Mouse (Mus musculus): Measurements from ENCODE around the gene Ogdhl. TPM values are rescaled to one million over a fixed set of nuclear protein-coding genes. Genes with fewer than 3 reads are reported as not detected.
"Not testable (repeated sequence)": the region's sequence is repeated elsewhere in the genome, so short reads cannot be mapped to it uniquely, and the experiment has no call there.

Ogdhl gene
- polyA plus RNA-seq, 1 experiment from 2014 or later, result 17.8 TPM

GRCm38 (mm10) chr14:32351181-32351920 is 29.5 kb downstream of the Ogdhl start:
- H3K27me3 ChIP-seq (replicated peaks; ENCODE audit: control insufficient read depth, insufficient read depth, low read length); DNase-seq (ENCODE audit: low spot score); H3K4me3 ChIP-seq (ENCODE audit: low read depth, low read length); H3K4me1 ChIP-seq (replicated peaks; ENCODE audit: control insufficient read depth, insufficient read depth, low read length); ATAC-seq (replicated peaks; ENCODE audit: low FRiP score, low TSS enrichment, low read depth); H3K36me3 ChIP-seq (ENCODE audit: control insufficient read depth, insufficient read depth, low read length); H3K27ac ChIP-seq (ENCODE audit: low read depth); H3K9ac ChIP-seq (ENCODE audit: low read length); H3K9me3 ChIP-seq (ENCODE audit: control insufficient read depth, low read length); H3K4me2 ChIP-seq (ENCODE audit: low read length): not testable (repeated sequence)
- WGBS, result 18% methylated on average over 6 of the region's 6 CpGs

GRCm38 (mm10) chr14:32364359-32364758 is 42.5 kb downstream of the Ogdhl start:
- ATAC-seq (replicated peaks; ENCODE audit: low FRiP score, low TSS enrichment, low read depth), result no peak
- no peak overlapping the region for H3K9ac ChIP-seq (ENCODE audit: low read length)

GRCm38 (mm10) chr14:32369756-32370155 is 47.9 kb downstream of the Ogdhl start:
- DNase-seq (ENCODE audit: low spot score), result no peak

More at GRCm38 (mm10) chr14:32364359-32364758, 42.5 kb downstream of the Ogdhl start:
- H3K4me1 ChIP-seq (replicated peaks; ENCODE audit: control insufficient read depth, insufficient read depth, low read length), result no peaks in the 10 kb centered on the region
- no peak overlapping the region for H3K4me3 ChIP-seq (ENCODE audit: low read depth, low read length)
- WGBS, result 46% methylated on average over 7 of the region's 7 CpGs
- no peaks in the 10 kb centered on the region for H3K27me3 ChIP-seq (replicated peaks; ENCODE audit: control insufficient read depth, insufficient read depth, low read length)
- no peaks in the 10 kb centered on the region for H3K36me3 ChIP-seq (ENCODE audit: control insufficient read depth, insufficient read depth, low read length)
- 0 out of 2 replicates have a peak, but pooled peaks cover under 1% of the 10 kb centered on the region for H3K9me3 ChIP-seq (ENCODE audit: control insufficient read depth, low read length)
- no peak overlapping the region for H3K4me2 ChIP-seq (ENCODE audit: low read length)
- DNase-seq (ENCODE audit: low spot score), result no peak
- H3K27ac ChIP-seq (ENCODE audit: low read depth), result no peak overlapping the region

GRCm38 (mm10) chr14:32372510-32372909 is 50.7 kb downstream of the Ogdhl start:
- DNase-seq (ENCODE audit: low spot score) (no peak), ATAC-seq (replicated peaks; ENCODE audit: low FRiP score, low TSS enrichment, low read depth) (no peak)
- no peaks in the 10 kb centered on the region for H3K9me3 ChIP-seq (ENCODE audit: control insufficient read depth, low read length)
- H3K9ac ChIP-seq (ENCODE audit: low read length), result no peak overlapping the region
- H3K4me1 ChIP-seq (replicated peaks; ENCODE audit: control insufficient read depth, insufficient read depth, low read length), result no peaks in the 10 kb centered on the region
- no peaks in the 10 kb centered on the region for H3K36me3 ChIP-seq (ENCODE audit: control insufficient read depth, insufficient read depth, low read length)
- no peak overlapping the region for H3K4me3 ChIP-seq (ENCODE audit: low read depth, low read length)
- H3K27ac ChIP-seq (ENCODE audit: low read depth), result no peak overlapping the region
- no peaks in the 10 kb centered on the region for H3K27me3 ChIP-seq (replicated peaks; ENCODE audit: control insufficient read depth, insufficient read depth, low read length)
- WGBS, result 76% methylated on average over 2 of the region's 2 CpGs
- no peak overlapping the region for H3K4me2 ChIP-seq (ENCODE audit: low read length)

More at GRCm38 (mm10) chr14:32369756-32370155, 47.9 kb downstream of the Ogdhl start:
- Histone ChIP-seq H3K9me3 (ENCODE audit: control insufficient read depth, low read length) (no peaks in the 10 kb centered on the region), H3K27me3 (replicated peaks; ENCODE audit: control insufficient read depth, insufficient read depth, low read length) (no peaks in the 10 kb centered on the region), H3K36me3 (ENCODE audit: control insufficient read depth, insufficient read depth, low read length) (no peaks in the 10 kb centered on the region), H3K27ac (ENCODE audit: low read depth) (no peak overlapping the region), H3K4me3 (ENCODE audit: low read depth, low read length) (no peak overlapping the region), H3K9ac (ENCODE audit: low read length) (no peak overlapping the region), H3K4me1 (replicated peaks; ENCODE audit: control insufficient read depth, insufficient read depth, low read length) (no peaks in the 10 kb centered on the region), H3K4me2 (ENCODE audit: low read length) (no peak overlapping the region)
- WGBS, result 61% methylated on average over 7 of the region's 7 CpGs
- ATAC-seq (replicated peaks; ENCODE audit: low FRiP score, low TSS enrichment, low read depth), result no peak

GRCm38 (mm10) chr14:32379395-32380098 is 57.7 kb downstream of the Ogdhl start:
- Histone ChIP-seq H3K9me3 (ENCODE audit: control insufficient read depth, low read length) (no peaks in the 10 kb centered on the region), H3K4me2 (ENCODE audit: low read length) (no peak overlapping the region), H3K36me3 (ENCODE audit: control insufficient read depth, insufficient read depth, low read length) (no peaks in the 10 kb centered on the region), H3K27me3 (replicated peaks; ENCODE audit: control insufficient read depth, insufficient read depth, low read length) (peaks cover 12% of the 10 kb centered on the region; the same call in 1 of the 2 replicates), H3K27ac (ENCODE audit: low read depth) (no peak overlapping the region), H3K4me1 (replicated peaks; ENCODE audit: control insufficient read depth, insufficient read depth, low read length) (no peaks in the 10 kb centered on the region), H3K4me3 (ENCODE audit: low read depth, low read length) (no peak overlapping the region), H3K9ac (ENCODE audit: low read length) (no peak overlapping the region)
- DNase-seq (ENCODE audit: low spot score), result no peak
- 19% methylated on average over 22 of the region's 22 CpGs for WGBS
- no peak for ATAC-seq (replicated peaks; ENCODE audit: low FRiP score, low TSS enrichment, low read depth)

- no peak for DNase-seq (ENCODE audit: low spot score)
- no peak overlapping the region for H3K4me3 ChIP-seq (ENCODE audit: low read depth, low read length)
- no peaks in the 10 kb centered on the region for H3K9me3 ChIP-seq (ENCODE audit: control insufficient read depth, low read length)
- H3K9ac ChIP-seq (ENCODE audit: low read length), result no peak overlapping the region
- no peaks in the 10 kb centered on the region for H3K36me3 ChIP-seq (ENCODE audit: control insufficient read depth, insufficient read depth, low read length)
- no peak for ATAC-seq (replicated peaks; ENCODE audit: low FRiP score, low TSS enrichment, low read depth)
- H3K27me3 ChIP-seq (replicated peaks; ENCODE audit: control insufficient read depth, insufficient read depth, low read length), result peaks cover 12% of the 10 kb centered on the region; the same call in 1 of the 2 replicates
- H3K27ac ChIP-seq (ENCODE audit: low read depth), result no peak overlapping the region
- 31% methylated on average over 3 of the region's 3 CpGs for WGBS
- H3K4me1 ChIP-seq (replicated peaks; ENCODE audit: control insufficient read depth, insufficient read depth, low read length), result no peaks in the 10 kb centered on the region
- H3K4me2 ChIP-seq (ENCODE audit: low read length), result no peak overlapping the region
Observed at GRCm38 (mm10) chr14:32380099-32380480, 58.3 kb downstream of the Ogdhl start.

GRCm38 (mm10) chr14:32381066-32381465 is 59.2 kb downstream of the Ogdhl start:
- H3K9ac ChIP-seq (ENCODE audit: low read length), result no peak overlapping the region
- WGBS, result 25% methylated on average over 7 of the region's 7 CpGs
- DNase-seq (ENCODE audit: low spot score), result no peak
- no peaks in the 10 kb centered on the region for H3K36me3 ChIP-seq (ENCODE audit: control insufficient read depth, insufficient read depth, low read length)
- no peaks in the 10 kb centered on the region for H3K9me3 ChIP-seq (ENCODE audit: control insufficient read depth, low read length)
- H3K4me3 ChIP-seq (ENCODE audit: low read depth, low read length), result no peak overlapping the region
- no peaks in the 10 kb centered on the region for H3K4me1 ChIP-seq (replicated peaks; ENCODE audit: control insufficient read depth, insufficient read depth, low read length)
- no peak overlapping the region for H3K27ac ChIP-seq (ENCODE audit: low read depth)
- H3K4me2 ChIP-seq (ENCODE audit: low read length), result no peak overlapping the region
- no peak for ATAC-seq (replicated peaks; ENCODE audit: low FRiP score, low TSS enrichment, low read depth)
- peaks cover 12% of the 10 kb centered on the region; the same call in 1 of the 2 replicates for H3K27me3 ChIP-seq (replicated peaks; ENCODE audit: control insufficient read depth, insufficient read depth, low read length)

GRCm38 (mm10) chr14:32381619-32382018 is 59.8 kb downstream of the Ogdhl start:
- 44% methylated on average over 15 of the region's 15 CpGs for WGBS

More at GRCm38 (mm10) chr14:32381619-32382018, 59.8 kb downstream of the Ogdhl start:
- Histone ChIP-seq H3K9ac (ENCODE audit: low read length) (no peak overlapping the region), H3K27ac (ENCODE audit: low read depth) (no peak overlapping the region), H3K4me3 (ENCODE audit: low read depth, low read length) (no peak overlapping the region), H3K9me3 (ENCODE audit: control insufficient read depth, low read length) (no peaks in the 10 kb centered on the region), H3K4me2 (ENCODE audit: low read length) (no peak overlapping the region), H3K36me3 (ENCODE audit: control insufficient read depth, insufficient read depth, low read length) (no peaks in the 10 kb centered on the region), H3K4me1 (replicated peaks; ENCODE audit: control insufficient read depth, insufficient read depth, low read length) (no peaks in the 10 kb centered on the region), H3K27me3 (replicated peaks; ENCODE audit: control insufficient read depth, insufficient read depth, low read length) (peaks cover 12% of the 10 kb centered on the region; the same call in 1 of the 2 replicates)
- no peak for DNase-seq (ENCODE audit: low spot score)
- no peak for ATAC-seq (replicated peaks; ENCODE audit: low FRiP score, low TSS enrichment, low read depth)

Measured in intestine, embryonic 14.5 days (tissue).